Mouse (Mus musculus) CD8-positive naive resting alpha-beta T cell, adult 2 months (primary cell): ENCODE results near the gene Il4ra.

Experiments
- DNase-seq, 2 experiments: peaks; one replicate each; pipeline ENCODE4 v3.0.0; 2022; ENCODE audit warnings: low read depth in 2 of 2, low spot score in 2 of 2

Gene Il4ra

DNA sequence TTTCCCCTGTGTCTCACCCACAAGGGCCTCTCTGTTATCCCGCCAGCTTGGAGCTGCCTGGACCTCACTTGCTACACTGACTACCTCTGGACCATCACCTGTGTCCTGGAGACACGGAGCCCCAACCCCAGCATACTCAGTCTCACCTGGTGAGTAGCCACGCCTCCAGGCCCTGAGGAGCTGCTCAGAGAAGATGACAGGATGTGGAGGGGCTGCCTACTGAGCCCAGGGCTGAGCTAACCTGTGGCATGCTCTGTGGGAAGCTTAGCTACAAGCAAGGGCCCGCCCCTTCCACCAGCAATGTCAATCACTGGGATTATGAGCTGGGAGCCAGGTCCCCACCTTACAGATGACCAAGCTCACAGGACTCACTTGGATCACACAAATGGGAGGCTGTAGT lies 73.3 kb downstream of the Il4ra start:
- peak in 1 of 2 experiments; percentile 34 for DNase-seq

DNA sequence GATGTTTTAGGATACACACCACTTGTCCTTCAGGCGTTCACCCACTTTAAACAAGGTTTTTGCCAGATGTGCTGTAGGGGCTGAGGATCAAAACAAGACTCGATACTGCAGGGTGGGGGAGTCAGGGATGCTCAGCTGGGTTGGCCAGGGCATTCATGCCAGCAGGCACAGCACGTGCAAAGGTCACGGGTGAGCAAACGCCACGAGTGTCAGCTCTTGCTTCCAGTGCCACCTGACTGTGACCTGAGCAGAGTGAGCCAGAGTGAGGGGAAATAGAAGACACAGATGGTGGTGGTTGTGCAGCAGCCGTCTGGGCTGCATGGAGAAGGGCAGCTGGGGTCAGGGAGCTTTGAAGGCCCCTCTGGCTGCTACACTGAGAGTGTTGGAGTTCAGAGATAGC lies 73.9 kb downstream of the Il4ra start:
- no peak for DNase-seq
